Mouse (Mus musculus): Measurements from ENCODE around the gene Trim3.

DNA sequence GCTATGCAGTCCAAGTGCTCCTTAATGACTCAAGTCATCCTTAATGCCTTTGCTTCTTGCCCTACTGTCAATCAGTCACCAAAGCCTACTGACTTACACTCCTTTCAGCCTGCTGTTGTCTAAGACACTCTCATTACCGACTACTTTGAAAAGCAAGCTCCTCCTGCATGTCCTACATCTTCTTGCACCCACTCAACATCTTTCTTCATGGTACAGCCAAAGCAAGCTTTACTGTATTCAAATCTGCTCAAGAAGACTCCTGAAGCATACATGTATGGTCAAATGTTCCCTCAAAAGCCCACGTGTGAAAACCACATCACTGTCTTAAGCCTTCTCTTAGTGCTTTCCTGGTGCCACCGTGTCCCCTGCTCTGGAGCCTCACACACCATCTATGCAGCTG lies 70.0 kb downstream of the Trim3 start:
- TF ChIP-seq CTCF (IDR thresholded peaks at IDR 0.05; ENCODE audit: control insufficient read depth, insufficient read depth, low read length) (no peak), POLR2A (IDR thresholded peaks at IDR 0.05; ENCODE audit: borderline replicate concordance, control insufficient read depth, low read depth, low read length) (no peak)

Data from bone marrow, adult 2 months (tissue).